Mouse (Mus musculus) intestine, embryonic 15.5 days (tissue): ENCODE data around the gene Slu7. TPM values are rescaled to one million over a fixed set of nuclear protein-coding genes. Genes with fewer than 3 reads are reported as not detected.

Experiments used
- ATAC-seq: fragments of 200-750 bp; cut with Nextera tagmentation; 2 replicates; pipeline ENCODE4 v1.8.0; 2017; ENCODE audit warnings: moderate TSS enrichment, moderate library complexity
- H3K27ac ChIP-seq: fragments of 300-500 bp; sonication (generic); 2 replicates; pipeline ENCODE4 v1.5.1; 2015; ENCODE audit warnings: mild to moderate bottlenecking, inconsistent platforms
- H3K27me3 ChIP-seq: fragments of 300-500 bp; sonication (generic); replicated peaks from 2 replicates; pipeline ENCODE4 v1.6.1; 2015; ENCODE audit warnings: inconsistent platforms
- H3K36me3 ChIP-seq: fragments of 300-500 bp; sonication (generic); 2 replicates; pipeline ENCODE4 v1.6.1; 2015; ENCODE audit warnings: inconsistent platforms
- H3K4me1 ChIP-seq: fragments of 300-500 bp; sonication (generic); replicated peaks from 2 replicates; pipeline ENCODE4 v1.6.1; 2015; ENCODE audit warnings: inconsistent platforms
- H3K4me2 ChIP-seq: fragments of 300-500 bp; sonication (generic); replicated peaks from 2 replicates; pipeline ENCODE4 v1.6.1; 2015; ENCODE audit warnings: mild to moderate bottlenecking, inconsistent platforms
- H3K4me3 ChIP-seq: fragments of 300-500 bp; sonication (generic); replicated peaks from 2 replicates; pipeline ENCODE4 v1.5.1; 2015; ENCODE audit warnings: inconsistent platforms
- H3K9ac ChIP-seq: fragments of 300-500 bp; sonication (generic); 2 replicates; pipeline ENCODE4 v1.6.1; 2015; ENCODE audit warnings: inconsistent platforms
- H3K9me3 ChIP-seq: fragments of 300-500 bp; sonication (generic); 2 replicates; pipeline ENCODE4 v1.6.1; 2016; ENCODE audit warnings: inconsistent platforms
- WGBS: fragments of 180-500 bp; shearing (Covaris S2); methylation state at CpG from one replicate; pipeline ENCODE4 v1.1.7; 2015; 5-methylcytosine and 5-hydroxymethylcytosine counted together
- polyA plus RNA-seq: library from polyadenylated mRNA; unstranded; fragments of >200 nt; fragmentation: Nextera tagmentation; extraction: Ambion mirVana; gene quantifications from 2 replicates; pipeline ENCODE4 v1.2.1, GENCODE M21; 2015

The Slu7 gene
- polyA plus RNA-seq, 1 experiment from 2014 or later, result 48.0 TPM

DNA sequence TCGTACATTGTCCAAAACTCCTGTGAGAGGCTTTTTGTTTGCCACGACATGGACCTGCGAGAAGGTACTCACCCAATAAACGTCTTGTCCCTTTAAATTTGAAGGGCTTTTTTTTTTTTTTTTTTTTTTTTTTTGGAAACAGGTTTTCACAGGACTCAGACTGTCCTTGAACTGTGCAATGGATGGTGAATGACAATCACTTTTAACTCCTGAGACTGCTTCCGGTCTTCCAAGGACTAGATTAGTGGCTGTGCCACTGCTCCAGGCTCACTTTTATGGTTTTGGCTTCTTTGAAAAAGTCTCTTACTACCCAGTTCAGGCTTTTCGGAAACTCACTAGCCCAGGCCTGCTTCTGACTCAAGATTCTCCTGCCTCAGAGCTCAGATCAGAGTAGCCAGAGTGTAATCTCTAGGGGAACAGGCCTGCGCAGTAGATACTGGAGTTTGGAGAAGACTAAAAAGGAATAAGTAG lies 7.1 kb upstream of the Slu7 start:
- 20% methylated on average over 7 of the region's 7 CpGs for WGBS
- H3K4me3 ChIP-seq, result peak overlapping the region; percentile 53
- peak overlapping the region; percentile 67; the same call in 1 of the 2 replicates for H3K27ac ChIP-seq
- ATAC-seq, result peak; percentile 78
- H3K4me1 ChIP-seq, result peaks cover 9% of the 10 kb centered on the region; the same call in 1 of the 2 replicates
- H3K9ac ChIP-seq, result no peak overlapping the region
- no peaks in the 10 kb centered on the region for H3K36me3 ChIP-seq
- no peaks in the 10 kb centered on the region for H3K27me3 ChIP-seq
- H3K9me3 ChIP-seq, result no peaks in the 10 kb centered on the region
- peak overlapping the region; percentile 52 for H3K4me2 ChIP-seq

DNA sequence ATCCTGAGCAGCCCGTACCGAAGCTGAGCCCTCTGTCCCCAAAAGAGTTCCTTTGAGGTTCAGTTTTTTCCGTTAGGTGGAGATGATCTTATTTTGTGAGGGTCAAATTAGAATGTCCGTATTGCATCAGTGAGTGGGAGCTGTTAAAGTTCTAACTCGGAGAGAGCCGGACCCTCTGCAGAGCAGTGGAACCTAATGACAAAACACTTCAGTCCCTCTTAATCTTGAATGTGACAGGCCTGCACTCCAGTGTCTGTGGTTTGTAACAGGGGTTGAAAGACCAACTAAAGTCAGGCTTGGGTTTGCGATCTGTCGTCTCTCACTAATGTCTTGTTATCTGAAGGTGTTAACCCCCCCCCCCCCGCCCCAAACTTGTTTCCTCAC lies 472 bp downstream of the Slu7 start:
- H3K36me3 ChIP-seq, result peaks cover 14% of the 10 kb centered on the region
- ATAC-seq, result peak; percentile 66
- H3K4me1 ChIP-seq, result peaks cover 3% of the 10 kb centered on the region; the same call in 1 of the 2 replicates
- peak overlapping the region; percentile 70 for H3K9ac ChIP-seq
- no peaks in the 10 kb centered on the region for H3K9me3 ChIP-seq
- H3K27me3 ChIP-seq, result no peaks in the 10 kb centered on the region
- 2% methylated on average over 9 of the region's 9 CpGs for WGBS
- H3K4me2 ChIP-seq, result peak overlapping the region; percentile 56
- H3K4me3 ChIP-seq, result peak overlapping the region; percentile 83
- 0 out of 2 replicates have a peak overlapping the region, but pooled peaks have one; percentile 37 for H3K27ac ChIP-seq

DNA sequence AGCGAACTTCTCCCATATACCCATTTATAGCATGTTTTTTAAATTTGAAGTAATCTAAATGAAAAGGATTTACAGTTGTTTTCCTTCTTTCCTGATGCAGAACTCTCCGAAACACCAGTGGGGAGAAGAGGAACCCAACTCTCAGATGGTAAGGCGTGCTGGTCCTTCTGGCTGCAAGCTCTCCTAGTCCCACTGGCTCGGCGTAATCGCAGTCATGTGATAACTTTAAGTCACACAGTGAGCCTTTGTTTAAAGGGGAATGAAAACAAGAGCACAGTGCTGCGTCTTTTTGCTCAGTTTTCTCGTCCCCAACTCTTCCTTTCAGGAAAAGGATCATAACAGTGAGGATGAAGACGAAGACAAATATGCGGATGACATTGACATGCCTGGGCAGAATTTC lies 7.6 kb downstream of the Slu7 start:
- WGBS, result 92% methylated on average over 10 of the region's 10 CpGs
- Histone ChIP-seq H3K4me2 (no peak overlapping the region), H3K36me3 (peaks cover 69% of the 10 kb centered on the region), H3K27ac (no peak overlapping the region), H3K4me1 (no peaks in the 10 kb centered on the region), H3K9ac (no peak overlapping the region), H3K9me3 (no peaks in the 10 kb centered on the region), H3K27me3 (no peaks in the 10 kb centered on the region), H3K4me3 (no peak overlapping the region)
- ATAC-seq, result no peak

DNA sequence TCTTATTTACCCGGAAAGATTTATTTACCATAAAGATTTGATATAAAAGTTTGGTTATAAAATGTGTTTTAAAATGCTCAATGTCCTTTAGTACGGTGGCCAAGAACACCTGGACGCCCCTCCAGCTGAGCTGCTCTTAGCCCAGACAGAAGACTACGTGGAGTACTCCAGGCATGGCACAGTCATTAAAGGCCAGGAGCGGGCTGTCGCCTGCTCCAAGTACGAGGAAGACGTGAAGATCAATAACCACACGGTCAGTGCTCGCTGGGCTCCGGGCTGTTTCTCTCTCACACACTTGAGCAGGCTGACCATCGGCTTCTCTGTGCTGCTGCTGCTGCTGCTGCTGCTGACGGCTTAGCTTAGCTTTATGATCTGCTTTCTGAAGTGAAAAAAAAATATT lies 9.6 kb downstream of the Slu7 start:
- H3K36me3 ChIP-seq, result peaks cover 65% of the 10 kb centered on the region
- H3K4me1 ChIP-seq, result no peaks in the 10 kb centered on the region
- no peaks in the 10 kb centered on the region for H3K27me3 ChIP-seq
- WGBS, result 93% methylated on average over 13 of the region's 13 CpGs
- no peak overlapping the region for H3K9ac ChIP-seq
- ATAC-seq, result no peak
- no peak overlapping the region for H3K4me2 ChIP-seq
- H3K4me3 ChIP-seq, result no peak overlapping the region
- H3K9me3 ChIP-seq, result no peaks in the 10 kb centered on the region
- H3K27ac ChIP-seq, result no peak overlapping the region

DNA sequence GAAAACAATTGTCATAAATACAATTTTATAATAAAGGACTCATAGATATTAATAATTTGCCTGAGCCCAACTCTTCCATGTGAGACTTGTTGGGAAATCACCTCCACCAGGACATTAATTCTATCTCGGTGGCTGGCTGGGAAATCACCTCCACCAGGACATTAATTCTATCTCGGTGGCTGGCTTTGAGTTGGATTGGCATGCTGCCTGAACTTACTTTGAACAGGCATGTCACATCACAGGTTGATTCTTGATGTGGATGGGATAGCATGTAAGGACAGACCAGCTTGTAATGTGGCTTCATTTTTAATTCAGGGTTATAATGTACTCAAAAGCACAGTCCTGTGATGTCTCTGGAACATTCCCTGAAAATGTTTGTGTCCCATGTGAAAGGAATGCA lies 16.4 kb downstream of the Slu7 start:
- Histone ChIP-seq H3K4me1 (no peaks in the 10 kb centered on the region), H3K9me3 (no peaks in the 10 kb centered on the region), H3K9ac (no peak overlapping the region), H3K4me2 (no peak overlapping the region), H3K27ac (no peak overlapping the region), H3K36me3 (peaks cover 17% of the 10 kb centered on the region), H3K4me3 (no peak overlapping the region), H3K27me3 (no peaks in the 10 kb centered on the region)
- no peak for ATAC-seq
- WGBS, result 91% methylated on average over 2 of the region's 2 CpGs

DNA sequence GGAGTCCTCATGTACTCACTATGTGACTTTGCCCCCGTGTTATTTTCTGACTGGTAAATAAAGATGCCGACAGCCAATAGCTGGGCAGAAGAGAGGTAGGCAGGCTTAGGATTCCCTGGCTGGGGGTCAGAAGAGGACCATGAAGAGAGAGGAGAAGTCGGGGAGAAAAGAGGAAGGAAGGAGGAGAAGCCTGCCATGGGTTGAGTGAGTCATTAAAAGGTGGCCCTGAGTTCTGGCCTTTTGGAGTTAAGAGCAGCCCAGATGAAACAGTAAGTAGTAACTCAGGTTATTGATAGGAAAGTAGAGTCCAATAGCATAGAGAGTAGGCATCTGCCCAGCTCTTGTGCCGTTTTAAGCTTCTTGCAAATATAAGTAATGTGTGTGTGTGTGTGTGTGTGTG lies 17.8 kb downstream of the Slu7 start:
- H3K4me1 ChIP-seq, result no peaks in the 10 kb centered on the region
- no peak overlapping the region for H3K4me3 ChIP-seq
- WGBS, result 54% methylated on average over 4 of the region's 4 CpGs
- no peak overlapping the region for H3K9ac ChIP-seq
- no peaks in the 10 kb centered on the region for H3K27me3 ChIP-seq
- H3K4me2 ChIP-seq, result no peak overlapping the region
- no peak for ATAC-seq
- H3K36me3 ChIP-seq, result peaks cover 4% of the 10 kb centered on the region; the same call in 1 of the 2 replicates
- H3K27ac ChIP-seq, result no peak overlapping the region
- no peaks in the 10 kb centered on the region for H3K9me3 ChIP-seq

DNA sequence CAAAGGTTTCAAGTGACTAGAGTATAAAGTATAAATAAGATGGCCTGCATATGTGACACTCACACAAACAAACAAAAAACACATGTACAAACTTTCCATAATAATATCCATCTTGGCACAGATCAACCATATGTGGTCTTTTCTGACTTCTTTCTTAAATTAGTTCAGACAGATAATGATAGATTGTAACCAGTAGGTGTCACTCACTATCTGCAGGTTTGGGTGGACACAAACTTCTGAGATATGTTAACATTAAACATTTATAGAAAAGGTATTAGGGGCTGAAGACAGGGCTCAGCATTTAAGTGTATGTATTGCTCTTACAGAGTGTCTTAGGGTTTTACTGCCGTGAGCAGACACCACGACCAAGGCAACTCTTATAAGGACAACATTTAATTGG lies 18.7 kb downstream of the Slu7 start:
- no peak overlapping the region for H3K9ac ChIP-seq
- ATAC-seq, result no peak
- H3K27me3 ChIP-seq, result no peaks in the 10 kb centered on the region
- H3K4me3 ChIP-seq, result no peak overlapping the region
- WGBS, result 66% methylated on average over 2 of the region's 2 CpGs
- no peaks in the 10 kb centered on the region for H3K4me1 ChIP-seq
- H3K36me3 ChIP-seq, result no peaks in the 10 kb centered on the region
- no peak overlapping the region for H3K4me2 ChIP-seq
- H3K27ac ChIP-seq, result no peak overlapping the region
- no peaks in the 10 kb centered on the region for H3K9me3 ChIP-seq

DNA sequence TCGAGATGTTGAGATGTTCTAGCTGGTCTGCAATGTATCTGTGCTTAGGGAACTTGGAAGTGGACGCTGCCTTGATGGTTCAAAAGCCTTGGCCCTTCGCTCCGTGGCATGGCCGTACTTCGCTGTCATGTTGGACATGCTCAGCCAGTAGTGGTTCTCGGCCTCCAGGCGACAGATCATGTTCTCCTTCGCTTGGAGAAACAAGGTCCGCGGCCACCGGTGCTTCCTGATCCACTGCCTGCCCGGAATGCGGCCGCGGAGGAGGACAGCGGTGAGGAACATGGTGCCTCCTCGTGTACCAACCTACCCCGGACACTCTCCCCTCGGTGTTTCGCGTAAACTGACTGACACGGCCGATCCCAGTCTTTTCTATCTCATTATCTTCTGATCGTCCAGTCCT lies 29.7 kb downstream of the Slu7 start:
- H3K4me2 ChIP-seq, result no peak overlapping the region
- no peak for ATAC-seq
- H3K27me3 ChIP-seq, result no peaks in the 10 kb centered on the region
- H3K4me1 ChIP-seq, result no peaks in the 10 kb centered on the region
- no peaks in the 10 kb centered on the region for H3K9me3 ChIP-seq
- H3K27ac ChIP-seq, result no peak overlapping the region
- no peaks in the 10 kb centered on the region for H3K36me3 ChIP-seq
- no peak overlapping the region for H3K9ac ChIP-seq
- 94% methylated on average over 25 of the region's 25 CpGs for WGBS
- no peak overlapping the region for H3K4me3 ChIP-seq

DNA sequence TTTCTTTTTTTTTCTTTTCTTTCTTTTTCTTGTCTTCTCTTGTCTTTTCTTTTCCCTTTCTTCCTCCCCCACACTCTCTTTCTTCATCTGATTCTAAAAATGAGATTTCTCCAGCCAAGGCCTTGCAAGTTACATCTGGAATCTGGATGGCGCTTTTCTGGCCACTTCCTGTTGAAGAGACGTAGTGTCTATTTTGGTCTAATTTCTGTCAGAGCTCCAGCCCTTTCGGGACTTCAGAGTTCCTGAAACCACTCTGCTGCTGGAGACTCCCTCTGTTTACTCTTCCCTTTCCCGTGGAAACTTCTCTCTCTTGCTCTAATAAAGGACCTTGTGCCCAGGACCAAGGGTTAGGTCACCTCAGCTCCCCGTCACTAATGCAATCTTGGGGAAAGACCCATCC lies 36.6 kb downstream of the Slu7 start:
- no peaks in the 10 kb centered on the region for H3K9me3 ChIP-seq
- no peak for ATAC-seq
- H3K9ac ChIP-seq, result no peak overlapping the region
- H3K36me3 ChIP-seq, result no peaks in the 10 kb centered on the region
- no peak overlapping the region for H3K4me2 ChIP-seq
- H3K4me1 ChIP-seq, result peaks cover 11% of the 10 kb centered on the region
- peak overlapping the region; percentile 60 for H3K27ac ChIP-seq
- WGBS, result 36% methylated on average over 5 of the region's 5 CpGs
- H3K4me3 ChIP-seq, result no peak overlapping the region
- H3K27me3 ChIP-seq, result no peaks in the 10 kb centered on the region

DNA sequence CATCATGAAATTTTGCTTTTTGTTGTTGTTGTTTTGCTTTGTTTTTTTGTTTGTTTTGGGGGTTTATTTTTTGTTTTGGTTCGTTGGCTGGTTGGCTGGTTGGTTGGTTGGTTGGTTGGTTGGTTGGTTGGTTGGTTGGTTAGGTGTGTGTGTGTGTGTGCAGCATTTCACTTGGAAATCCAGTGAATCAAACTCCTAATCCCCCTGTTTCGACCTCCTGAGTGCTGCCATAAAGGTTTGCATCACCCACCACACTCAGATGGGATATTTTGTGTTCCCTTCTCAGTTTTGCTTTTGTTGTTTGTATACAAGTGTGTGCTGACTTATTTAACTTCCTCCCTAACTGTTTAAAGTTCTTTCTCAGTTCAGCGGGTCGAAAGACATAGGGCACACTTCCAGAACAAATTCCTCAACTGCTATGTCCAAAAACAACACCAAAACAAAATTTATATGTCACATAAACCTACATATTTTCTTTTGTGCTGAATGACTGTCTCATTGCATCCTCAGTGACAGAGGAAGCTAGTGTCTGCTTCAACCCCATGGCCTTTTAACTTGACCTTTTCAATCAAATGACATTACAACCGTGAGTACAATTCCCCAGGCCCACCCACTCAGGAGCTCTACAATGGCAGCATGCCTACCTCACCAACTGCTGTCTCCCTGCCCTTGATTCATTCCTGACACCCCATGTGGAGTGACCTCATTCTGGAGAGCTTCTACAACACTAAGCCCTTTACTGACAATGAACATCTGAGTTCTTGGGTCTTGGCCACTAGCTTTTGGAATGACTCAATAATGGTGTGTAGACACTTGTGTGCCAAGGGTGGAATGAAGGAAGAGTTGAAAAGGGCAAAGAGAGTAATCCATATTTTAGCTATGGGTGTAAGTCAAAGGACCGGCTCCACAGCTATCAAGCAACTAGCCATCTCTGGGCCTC lies 37.6 kb downstream of the Slu7 start:
- 70% methylated on average over 6 of the region's 6 CpGs for WGBS
- Histone ChIP-seq H3K27ac (no peak overlapping the region), H3K9ac (no peak overlapping the region)

DNA sequence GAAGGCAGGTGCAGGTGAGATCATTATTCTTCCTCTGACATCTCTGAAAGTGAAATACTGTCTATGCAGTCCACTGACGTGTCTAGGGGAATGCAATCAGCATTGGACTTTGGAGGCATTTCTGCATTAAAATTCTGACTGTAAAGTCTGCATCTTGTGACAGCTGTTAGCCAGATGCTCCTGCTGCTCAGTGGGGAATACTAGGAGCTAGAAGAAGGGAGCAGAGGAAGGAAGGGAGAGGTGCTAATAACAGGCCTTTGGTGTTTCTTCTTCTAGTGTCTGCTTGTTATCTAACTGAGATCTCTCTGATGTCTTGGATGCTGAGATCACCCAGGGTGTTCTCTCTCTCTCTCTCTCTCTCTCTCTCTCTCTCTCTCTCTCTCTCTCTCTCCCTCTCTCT lies 39.6 kb downstream of the Slu7 start:
- H3K9ac ChIP-seq, result no peak overlapping the region
- H3K4me2 ChIP-seq, result no peak overlapping the region
- H3K9me3 ChIP-seq, result no peaks in the 10 kb centered on the region
- no peak overlapping the region for H3K27ac ChIP-seq
- no peak overlapping the region for H3K4me3 ChIP-seq
- no peak for ATAC-seq
- no peaks in the 10 kb centered on the region for H3K27me3 ChIP-seq
- 50% methylated on average over 1 of the region's 1 CpGs for WGBS
- no peaks in the 10 kb centered on the region for H3K36me3 ChIP-seq
- H3K4me1 ChIP-seq, result peaks cover 13% of the 10 kb centered on the region

More for the DNA sequence above, 37.6 kb downstream of the Slu7 start:
- no peak overlapping the region for H3K4me3 ChIP-seq
- no peak for ATAC-seq
- H3K27me3 ChIP-seq, result no peaks in the 10 kb centered on the region
- no peak overlapping the region for H3K4me2 ChIP-seq
- no peaks in the 10 kb centered on the region for H3K9me3 ChIP-seq
- no peaks in the 10 kb centered on the region for H3K36me3 ChIP-seq
- H3K4me1 ChIP-seq, result peaks cover 13% of the 10 kb centered on the region

DNA sequence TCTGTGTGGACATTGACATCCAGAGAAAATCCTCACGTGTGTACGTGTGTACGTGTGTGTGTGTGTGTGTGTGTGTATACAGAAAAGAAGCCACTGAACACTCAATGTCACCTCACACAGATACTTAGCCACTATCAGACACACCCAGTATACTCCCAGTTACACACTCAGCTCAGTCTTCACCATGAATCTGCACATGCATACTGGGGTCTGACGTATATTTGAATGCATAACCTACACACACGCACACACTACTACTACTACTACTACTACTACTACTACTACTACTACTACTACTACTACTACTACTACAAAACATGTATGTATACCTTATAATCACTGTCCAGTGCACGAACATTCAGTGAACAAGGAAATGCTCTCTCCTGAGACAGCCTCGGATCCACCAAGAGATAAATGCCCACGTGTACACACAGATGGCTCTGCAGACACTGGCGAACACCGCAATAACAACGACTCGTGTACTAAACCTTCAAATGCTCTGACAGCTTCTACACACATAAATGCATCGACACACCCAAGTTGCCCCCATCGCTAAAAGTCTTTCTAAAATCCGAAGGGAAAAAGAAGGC lies 40.2 kb downstream of the Slu7 start:
- Histone ChIP-seq H3K4me3 (peak overlapping the region; percentile 37), H3K9ac (no peak overlapping the region), H3K4me2 (peak overlapping the region; percentile 86), H3K27me3 (no peaks in the 10 kb centered on the region), H3K4me1 (peaks cover 13% of the 10 kb centered on the region), H3K9me3 (no peaks in the 10 kb centered on the region), H3K36me3 (no peaks in the 10 kb centered on the region), H3K27ac (no peak overlapping the region)
- ATAC-seq, result peak; percentile 52; the same call in 1 of the 2 replicates
- WGBS, result 46% methylated on average over 15 of the region's 15 CpGs
